Mouse (Mus musculus) kidney, postnatal 14 days (tissue): ENCODE results near the gene Taar8c.
"Not testable (repeated sequence)": the region's sequence is repeated elsewhere in the genome, so short reads cannot be mapped to it uniquely, and the experiment has no call there.

Experiments
- DNase-seq: peaks from one replicate; pipeline ENCODE4 v3.0.0; 2022; ENCODE audit warnings: mixed read lengths

The Taar8c gene

GRCm38 (mm10) chr10:24101812-24102211, at the start of gene Taar8c:
Gene Taar8c, minus strand, starts transcription at chr10:24101912.
- not testable (repeated sequence) for DNase-seq

- DNase-seq, result peak; percentile 76
Measured at GRCm38 (mm10) chr10:24150086-24150485, 48.4 kb upstream of the Taar8c start.

- peak; percentile 96 for DNase-seq
Measured at GRCm38 (mm10) chr10:24149135-24149781, 47.5 kb upstream of the Taar8c start, which contains the start of gene Stx7. Gene Stx7, plus strand, starts transcription at chr10:24149302.

DNA sequence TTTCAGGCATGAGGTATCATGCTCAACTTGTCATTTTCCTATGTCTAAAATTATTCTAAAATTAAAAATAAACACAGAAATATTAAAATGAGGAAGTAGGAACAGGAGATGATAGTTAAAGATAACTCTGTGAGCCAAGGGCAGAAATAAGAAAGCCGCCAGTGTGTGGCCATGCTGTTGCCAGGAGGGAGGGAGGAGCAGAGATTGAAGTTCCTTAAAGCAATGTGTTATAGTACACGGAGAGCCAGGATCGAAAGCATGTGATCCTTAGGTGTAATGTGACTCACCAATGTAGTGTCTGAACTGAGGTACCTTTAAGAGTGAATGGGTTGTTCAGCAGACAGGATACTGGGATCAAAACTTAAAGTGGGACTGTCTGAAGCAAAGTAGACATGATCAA, 41.0 kb upstream of the Taar8c start:
- DNase-seq, result no peak

GRCm38 (mm10) chr10:24138623-24139261, 37.0 kb upstream of the Taar8c start:
- peak; percentile 64 for DNase-seq

DNA sequence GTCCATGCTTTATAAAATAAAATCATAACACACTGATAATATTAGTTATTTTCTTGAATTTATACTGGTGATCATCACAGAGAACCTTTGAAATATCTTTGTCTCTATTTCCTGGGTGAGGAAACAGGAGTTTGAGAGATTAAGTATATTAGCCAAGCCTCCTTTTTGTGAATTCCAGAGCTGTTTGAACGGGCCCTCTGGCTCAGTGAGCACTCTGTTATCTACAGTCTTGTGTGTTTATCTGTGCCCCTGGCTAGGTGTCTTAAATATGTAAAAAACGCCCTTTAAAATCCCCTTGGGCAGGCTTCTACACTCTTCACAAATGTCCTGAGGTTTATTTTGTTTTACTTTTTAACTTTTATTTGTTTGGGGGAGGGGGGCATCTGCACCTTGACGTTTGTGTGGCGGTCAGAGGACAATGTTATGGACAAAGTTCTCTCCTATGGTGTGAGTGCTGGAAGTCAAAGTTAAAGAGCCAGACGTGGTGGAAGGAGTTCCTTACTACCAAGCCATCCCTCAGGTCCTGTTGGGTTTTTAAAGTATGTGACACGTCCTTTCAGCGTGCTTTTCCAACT, 32.4 kb upstream of the Taar8c start:
- DNase-seq, result no peak

- DNase-seq, result no peak
Measured at GRCm38 (mm10) chr10:24133132-24133531, 31.4 kb upstream of the Taar8c start.

GRCm38 (mm10) chr10:24132273-24132672, 30.6 kb upstream of the Taar8c start:
- peak; percentile 70 for DNase-seq

DNA sequence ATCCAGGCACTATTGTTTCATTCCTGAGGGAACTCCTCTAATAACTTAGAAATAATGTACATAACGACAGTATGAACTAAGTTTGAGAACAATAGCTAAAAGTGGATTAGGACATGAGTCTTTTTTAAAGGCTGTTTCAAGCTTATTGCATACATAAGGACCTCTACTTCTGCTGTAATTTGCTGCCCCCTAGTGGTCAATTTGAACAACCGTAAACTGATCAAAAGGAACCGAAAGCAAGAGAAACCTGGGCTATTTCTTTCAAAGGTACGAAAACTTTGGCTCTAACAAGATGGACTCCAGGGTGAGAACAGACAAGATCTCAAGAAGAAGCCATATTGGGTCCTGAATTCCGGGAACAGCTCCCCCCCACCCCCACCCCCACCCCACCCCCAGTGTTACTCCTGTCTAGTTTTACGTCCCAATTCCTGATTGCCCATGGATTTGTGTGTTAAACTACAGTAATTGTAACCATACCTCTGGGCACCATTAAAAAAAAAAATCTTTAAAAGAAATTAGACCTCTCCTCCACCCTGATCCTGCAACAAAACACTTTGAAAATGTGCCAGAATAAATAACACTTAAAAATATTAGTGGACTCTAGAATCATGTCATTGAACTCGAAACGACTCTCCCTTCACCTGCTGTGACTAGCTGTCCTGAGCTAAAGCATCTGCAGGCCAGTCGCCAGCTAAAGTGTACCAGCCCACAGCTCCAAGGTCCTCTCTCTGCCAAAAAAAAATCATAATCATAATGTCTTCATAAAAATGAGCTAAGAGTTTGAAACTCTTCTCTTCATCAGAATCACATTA, 29.9 kb upstream of the Taar8c start:
- peak; percentile 80 for DNase-seq

- peak; percentile 51 for DNase-seq
Measured at GRCm38 (mm10) chr10:24111116-24111778, 9.5 kb upstream of the Taar8c start.

DNA sequence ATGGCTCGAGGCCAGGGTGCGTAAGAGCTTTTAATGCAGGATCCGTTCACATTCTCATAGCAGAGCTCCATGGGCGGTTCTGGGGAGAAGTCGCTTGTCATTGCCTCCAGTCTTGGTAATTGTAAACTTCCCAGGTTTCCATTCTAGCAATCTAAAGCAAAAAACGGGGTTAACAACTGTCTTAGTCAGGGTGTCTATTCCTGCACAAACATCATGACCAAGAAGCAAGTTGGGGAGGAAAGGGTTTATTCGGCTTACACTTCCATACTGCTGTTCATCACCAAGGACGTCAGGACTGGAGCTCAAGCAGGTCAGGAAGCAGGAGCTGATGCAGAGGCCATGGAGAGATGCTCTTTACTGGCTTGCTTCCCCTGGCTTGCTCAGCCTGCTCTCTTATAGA, 7.7 kb upstream of the Taar8c start, which contains the start of gene Taar9:
Taar9 (minus strand) TSS at position 101 of the 400 bp plus-strand sequence.
- not testable (repeated sequence) for DNase-seq

- DNase-seq, result peak; percentile 10
Measured at GRCm38 (mm10) chr10:24108236-24108635, 6.5 kb upstream of the Taar8c start.

GRCm38 (mm10) chr10:24107747-24108146, 6.0 kb upstream of the Taar8c start:
- no peak for DNase-seq

- not testable (repeated sequence) for DNase-seq
Measured at GRCm38 (mm10) chr10:24103299-24103698, 1.6 kb upstream of the Taar8c start.

GRCm38 (mm10) chr10:24097010-24097409, 4.7 kb downstream of the Taar8c start:
- DNase-seq, result not testable (repeated sequence)

DNA sequence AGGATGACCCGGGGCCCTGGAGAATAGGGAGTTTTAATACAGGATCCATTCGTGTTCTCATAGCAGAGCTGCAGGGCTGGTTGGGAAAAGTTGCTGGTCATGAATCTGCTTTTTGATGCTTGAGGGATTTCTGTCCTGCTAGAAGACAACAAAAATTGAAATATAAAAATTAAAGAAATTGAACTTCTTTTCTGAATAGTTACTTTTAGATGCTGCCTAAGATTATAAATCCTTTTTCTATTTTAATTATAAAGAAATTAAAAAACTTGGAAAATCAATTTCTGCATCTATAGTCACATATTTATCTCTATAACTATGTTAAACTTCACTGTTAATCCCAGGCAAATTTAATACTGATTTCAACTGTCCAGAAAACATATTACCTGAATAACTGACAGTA, 9.5 kb downstream of the Taar8c start, which contains the start of gene Taar8b:
Taar8b (minus strand) TSS at position 101 of the 400 bp plus-strand sequence.
- no peak for DNase-seq

DNA sequence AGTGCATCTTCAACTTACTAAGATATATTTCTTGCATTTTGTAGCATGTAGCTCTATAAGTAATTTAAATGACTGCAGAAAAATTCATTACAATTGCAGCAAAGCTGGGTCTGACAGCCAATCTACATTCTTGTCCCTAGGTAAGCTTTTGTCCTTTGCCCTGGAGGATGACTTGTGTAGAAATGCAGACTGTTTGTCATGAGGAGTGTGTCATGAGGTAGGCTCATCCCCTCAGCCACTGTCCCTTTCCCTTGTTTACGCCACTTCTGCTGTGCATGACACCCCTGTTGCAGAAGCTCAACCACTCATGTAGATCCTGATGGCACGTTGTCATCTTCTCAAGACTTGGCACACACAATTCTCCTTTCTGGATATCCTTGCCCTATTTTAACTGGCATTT, 14.5 kb downstream of the Taar8c start:
- DNase-seq, result no peak

DNA sequence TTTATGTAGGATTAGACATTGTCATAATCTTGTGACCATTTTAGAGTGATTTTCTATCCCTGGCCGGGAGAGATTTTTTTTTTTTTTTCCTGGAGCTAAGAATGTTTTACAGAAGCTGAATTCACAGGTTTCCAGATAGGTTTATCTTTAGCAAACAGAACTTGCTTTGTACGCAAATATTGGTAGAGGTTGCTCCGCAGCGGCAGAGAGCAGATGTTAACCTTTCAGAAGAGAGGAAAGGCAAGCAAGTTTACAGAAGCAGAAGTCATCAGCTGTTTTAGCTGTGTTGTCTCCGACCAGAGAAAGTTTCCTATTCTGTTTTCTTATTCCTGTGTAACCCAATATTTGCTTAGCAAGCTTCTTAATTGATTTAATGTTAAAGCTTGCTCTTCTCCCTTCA, 15.2 kb downstream of the Taar8c start:
- no peak for DNase-seq

- DNase-seq, result no peak
Measured at GRCm38 (mm10) chr10:24085936-24086335, 15.8 kb downstream of the Taar8c start.

GRCm38 (mm10) chr10:24080166-24080565, 21.5 kb downstream of the Taar8c start:
- peak; percentile 46 for DNase-seq

DNA sequence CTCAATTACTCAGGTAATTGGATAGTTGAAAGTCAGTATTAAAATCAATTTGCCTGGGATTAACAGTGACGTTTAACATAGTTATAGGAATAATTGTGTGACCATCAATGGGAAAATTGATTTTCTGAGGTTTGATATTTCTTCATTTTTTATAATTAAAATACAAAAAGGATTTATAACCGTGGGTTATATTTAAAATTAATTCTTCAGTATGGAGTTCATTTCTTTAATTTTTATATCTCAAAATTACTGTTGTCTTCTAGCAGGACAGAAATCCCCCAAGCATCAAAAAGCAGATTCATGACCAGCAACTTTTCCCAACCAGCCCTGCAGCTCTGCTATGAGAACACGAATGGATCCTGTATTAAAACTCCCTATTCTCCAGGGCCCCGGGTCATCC, 25.5 kb downstream of the Taar8c start, which contains the start of gene Taar8a:
Taar8a (plus strand) TSS at position 301 of the 400 bp plus-strand sequence.
- DNase-seq, result not testable (repeated sequence)

GRCm38 (mm10) chr10:24074751-24075150, 27.0 kb downstream of the Taar8c start:
- DNase-seq, result not testable (repeated sequence)
